Mouse (Mus musculus): ENCODE results near the gene Synpo2l. TPM values are rescaled to one million over a fixed set of nuclear protein-coding genes. Genes with fewer than 3 reads are reported as not detected.
A peak's percentile ranks its signal among the peaks of the same experiment; 100 is the strongest.

Gene Synpo2l
- polyA plus RNA-seq, 1 experiment from 2014 or later: 0.32 TPM

DNA sequence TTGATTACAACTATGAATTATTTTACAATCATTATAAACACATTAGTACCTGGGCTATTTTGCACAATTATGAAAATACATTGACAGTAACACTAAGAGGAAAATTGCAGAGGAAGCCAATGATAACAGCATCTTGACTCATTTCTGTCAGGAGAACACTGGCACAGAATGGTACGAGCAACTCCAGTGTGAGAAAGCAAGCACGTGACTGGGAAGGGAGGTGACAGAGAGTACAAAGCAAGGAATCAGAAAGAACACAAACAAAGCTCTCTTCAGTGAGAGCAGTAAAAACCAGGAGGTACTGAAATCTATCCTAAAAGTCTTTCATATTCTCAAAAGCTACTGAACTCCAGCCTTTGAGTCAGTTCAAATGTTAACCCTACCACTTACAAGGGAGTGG lies 51.7 kb downstream of the Synpo2l start:
- WGBS: 28% methylated on average over 2 of the region's 2 CpGs
- no peaks in the 10 kb centered on the region for H3K4me1 ChIP-seq (replicated peaks; ENCODE audit: insufficient read depth, low read length)
- DNase-seq (ENCODE audit: low spot score) (peak; percentile 19), ATAC-seq (replicated peaks; ENCODE audit: low FRiP score, low read depth) (no peak)
- no peak overlapping the region for H3K9ac ChIP-seq (ENCODE audit: low read depth, low read length)
- H3K36me3 ChIP-seq (ENCODE audit: insufficient read depth, low read length): no peaks in the 10 kb centered on the region
- H3K27me3 ChIP-seq (ENCODE audit: insufficient read depth, low read length): no peaks in the 10 kb centered on the region
- no peak overlapping the region for H3K4me2 ChIP-seq (ENCODE audit: low read length)
- H3K4me3 ChIP-seq (replicated peaks; ENCODE audit: low read depth, low read length): no peak overlapping the region
- H3K9me3 ChIP-seq (replicated peaks; ENCODE audit: low read length): no peaks in the 10 kb centered on the region
- TF ChIP-seq CTCF (IDR thresholded peaks at IDR 0.05; ENCODE audit: low read depth): no peak
- no peak overlapping the region for H3K27ac ChIP-seq

DNA sequence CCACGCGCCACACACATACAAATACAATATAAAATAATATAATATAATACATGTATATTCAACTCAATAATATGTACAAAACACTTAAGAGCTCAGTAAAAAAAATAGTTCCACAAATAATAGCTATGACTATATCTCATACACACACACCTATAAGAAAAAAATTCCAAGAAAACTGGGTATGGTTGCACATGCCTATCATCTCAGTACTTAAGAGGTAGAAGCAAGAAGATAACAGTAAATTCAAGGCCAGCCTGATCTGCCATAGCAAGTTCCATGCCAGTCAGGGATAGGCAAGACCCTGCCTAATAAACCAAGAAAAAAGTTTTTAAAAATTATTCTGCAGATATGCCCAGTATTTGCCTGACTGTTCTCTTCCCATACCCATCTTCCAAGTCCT lies 53.1 kb downstream of the Synpo2l start:
- DNase-seq (ENCODE audit: low spot score) (no peak), ATAC-seq (replicated peaks; ENCODE audit: low FRiP score, low read depth) (no peak)
- H3K4me2 ChIP-seq (ENCODE audit: low read length): no peak overlapping the region
- no peak overlapping the region for H3K9ac ChIP-seq (ENCODE audit: low read depth, low read length)
- no peaks in the 10 kb centered on the region for H3K27me3 ChIP-seq (ENCODE audit: insufficient read depth, low read length)
- no peak overlapping the region for H3K4me3 ChIP-seq (replicated peaks; ENCODE audit: low read depth, low read length)
- WGBS: 98% methylated on average over 2 of the region's 2 CpGs
- no peaks in the 10 kb centered on the region for H3K9me3 ChIP-seq (replicated peaks; ENCODE audit: low read length)
- no peaks in the 10 kb centered on the region for H3K36me3 ChIP-seq (ENCODE audit: insufficient read depth, low read length)
- no peak overlapping the region for H3K27ac ChIP-seq
- H3K4me1 ChIP-seq (replicated peaks; ENCODE audit: insufficient read depth, low read length): no peaks in the 10 kb centered on the region
- TF ChIP-seq CTCF (IDR thresholded peaks at IDR 0.05; ENCODE audit: low read depth): no peak

DNA sequence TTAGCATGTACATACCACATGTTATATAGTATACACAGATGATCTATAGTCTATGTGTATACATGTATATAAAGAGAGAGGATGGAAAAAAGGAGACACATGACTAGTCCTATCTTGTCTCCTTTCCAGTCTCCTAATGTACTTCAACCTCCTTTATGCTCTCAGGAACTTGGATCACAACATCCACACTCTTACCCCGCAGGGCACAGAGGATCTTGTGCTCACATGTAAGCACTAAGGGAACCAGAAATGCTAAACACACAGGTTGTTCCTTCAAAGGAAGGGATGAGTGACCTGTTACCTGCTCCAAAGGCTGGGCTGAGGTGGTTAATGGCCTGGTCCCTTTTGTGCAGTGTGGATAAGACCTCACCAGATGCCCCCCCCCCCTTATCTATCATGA lies 55.3 kb downstream of the Synpo2l start:
- Histone ChIP-seq H3K9ac (ENCODE audit: low read depth, low read length) (no peak overlapping the region), H3K4me3 (replicated peaks; ENCODE audit: low read depth, low read length) (no peak overlapping the region), H3K4me2 (ENCODE audit: low read length) (no peak overlapping the region), H3K36me3 (ENCODE audit: insufficient read depth, low read length) (no peaks in the 10 kb centered on the region), H3K27me3 (ENCODE audit: insufficient read depth, low read length) (no peaks in the 10 kb centered on the region), H3K27ac (no peak overlapping the region), H3K9me3 (replicated peaks; ENCODE audit: low read length) (no peaks in the 10 kb centered on the region), H3K4me1 (replicated peaks; ENCODE audit: insufficient read depth, low read length) (peaks cover 3% of the 10 kb centered on the region; the same call in 1 of the 2 replicates)
- DNase-seq (ENCODE audit: low spot score) (no peak), ATAC-seq (replicated peaks; ENCODE audit: low FRiP score, low read depth) (no peak)
- 96% methylated on average over 1 of the region's 1 CpGs for WGBS
- no peak for TF ChIP-seq CTCF (IDR thresholded peaks at IDR 0.05; ENCODE audit: low read depth)

DNA sequence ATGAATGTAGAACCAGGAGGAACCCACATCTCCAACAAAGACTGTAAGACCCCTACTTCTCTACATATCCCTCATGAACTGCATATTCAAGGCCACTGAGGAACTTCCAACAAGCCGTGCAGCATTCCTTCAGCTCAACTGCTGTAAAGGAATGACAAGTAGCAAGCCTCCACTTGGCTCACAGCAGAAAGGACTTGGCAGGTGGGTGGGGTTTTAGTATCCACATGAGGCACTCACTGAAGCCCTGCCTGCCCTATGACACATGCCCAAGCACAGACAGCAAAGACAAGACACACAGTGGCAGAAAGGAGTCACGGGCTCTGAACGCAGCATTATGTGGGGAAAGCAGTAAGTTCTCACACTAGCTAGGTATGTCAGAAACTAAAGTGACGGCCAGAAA lies 58.0 kb downstream of the Synpo2l start:
- Histone ChIP-seq H3K27ac (peak overlapping the region; percentile 74), H3K27me3 (ENCODE audit: insufficient read depth, low read length) (no peaks in the 10 kb centered on the region), H3K4me3 (replicated peaks; ENCODE audit: low read depth, low read length) (no peak overlapping the region), H3K9ac (ENCODE audit: low read depth, low read length) (no peak overlapping the region), H3K4me1 (replicated peaks; ENCODE audit: insufficient read depth, low read length) (peaks cover 3% of the 10 kb centered on the region; the same call in 1 of the 2 replicates), H3K4me2 (ENCODE audit: low read length) (no peak overlapping the region), H3K36me3 (ENCODE audit: insufficient read depth, low read length) (0 out of 2 replicates have a peak, but pooled peaks cover 3% of the 10 kb centered on the region), H3K9me3 (replicated peaks; ENCODE audit: low read length) (no peaks in the 10 kb centered on the region)
- 56% methylated on average over 4 of the region's 4 CpGs for WGBS
- TF ChIP-seq CTCF (IDR thresholded peaks at IDR 0.05; ENCODE audit: low read depth): no peak
- DNase-seq (ENCODE audit: low spot score): peak; percentile 67
- ATAC-seq (replicated peaks; ENCODE audit: low FRiP score, low read depth): 0 out of 2 replicates have a peak, but pooled peaks have one; percentile 57

DNA sequence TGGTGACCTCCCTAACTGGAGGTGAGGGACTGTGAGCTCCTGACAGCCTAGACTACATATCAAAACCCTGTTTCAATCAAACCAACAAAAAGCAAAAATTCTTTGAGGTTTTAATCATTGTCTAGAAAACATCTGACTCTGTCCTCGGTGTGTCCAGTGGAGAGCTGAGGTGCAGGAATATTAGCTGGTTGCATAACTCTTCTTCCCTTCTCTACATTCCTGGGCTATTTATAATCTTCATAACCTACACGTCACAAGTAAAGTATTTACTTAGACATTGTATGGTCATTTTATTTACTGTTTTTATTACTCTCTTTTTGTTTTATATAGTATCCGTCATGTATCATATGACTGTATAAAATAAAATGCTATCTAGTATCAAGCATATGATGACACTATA lies 58.6 kb downstream of the Synpo2l start:
- no peak overlapping the region for H3K4me2 ChIP-seq (ENCODE audit: low read length)
- TF ChIP-seq CTCF (IDR thresholded peaks at IDR 0.05; ENCODE audit: low read depth): no peak
- H3K27me3 ChIP-seq (ENCODE audit: insufficient read depth, low read length): no peaks in the 10 kb centered on the region
- H3K9ac ChIP-seq (ENCODE audit: low read depth, low read length): no peak overlapping the region
- no peak for ATAC-seq (replicated peaks; ENCODE audit: low FRiP score, low read depth)
- H3K4me3 ChIP-seq (replicated peaks; ENCODE audit: low read depth, low read length): no peak overlapping the region
- peak overlapping the region; percentile 48; the same call in 1 of the 2 replicates for H3K27ac ChIP-seq
- H3K4me1 ChIP-seq (replicated peaks; ENCODE audit: insufficient read depth, low read length): peaks cover 3% of the 10 kb centered on the region; the same call in 1 of the 2 replicates
- WGBS: 57% methylated on average over 3 of the region's 3 CpGs
- peak; percentile 22 for DNase-seq (ENCODE audit: low spot score)
- 0 out of 2 replicates have a peak, but pooled peaks cover 3% of the 10 kb centered on the region for H3K36me3 ChIP-seq (ENCODE audit: insufficient read depth, low read length)
- H3K9me3 ChIP-seq (replicated peaks; ENCODE audit: low read length): no peaks in the 10 kb centered on the region

Small RNA genes within 50 kb of the gene (microRNA-seq; reads per million reads assigned to microRNA genes)
- 1.0 reads per million for gene Mir6946

Other genes starting within 250 kb of the Synpo2l start
- gene Cfap70, start 216.1 kb downstream of the Synpo2l start, polyA plus RNA-seq (2015; fragmentation: Nextera tagmentation; extraction: Ambion mirVana): 1.3 and 1.7 TPM in 2 replicates
- 43.7 and 45.9 TPM in 2 replicates for gene Anxa7, start 188.2 kb downstream of the Synpo2l start, polyA plus RNA-seq (2015; fragmentation: Nextera tagmentation; extraction: Ambion mirVana)
- gene Mss51, start 171.5 kb downstream of the Synpo2l start, polyA plus RNA-seq (2015; fragmentation: Nextera tagmentation; extraction: Ambion mirVana): 0.28 and 0.38 TPM in 2 replicates
- 36.4 and 37.2 TPM in 2 replicates for gene Ppp3cb, start 121.8 kb downstream of the Synpo2l start, polyA plus RNA-seq (2015; fragmentation: Nextera tagmentation; extraction: Ambion mirVana)
- gene Usp54, start 27.3 kb downstream of the Synpo2l start, polyA plus RNA-seq (2015; fragmentation: Nextera tagmentation; extraction: Ambion mirVana): 4.8 and 5.6 TPM in 2 replicates
- gene Myoz1, start 11.8 kb downstream of the Synpo2l start, polyA plus RNA-seq (2015; fragmentation: Nextera tagmentation; extraction: Ambion mirVana): 1.8 and 2.5 TPM in 2 replicates
- gene Sec24c, start 6.0 kb upstream of the Synpo2l start, polyA plus RNA-seq (2015; fragmentation: Nextera tagmentation; extraction: Ambion mirVana): 57.3 and 62.8 TPM in 2 replicates
- gene Fut11, start 26.6 kb upstream of the Synpo2l start, polyA plus RNA-seq (2015; fragmentation: Nextera tagmentation; extraction: Ambion mirVana): 21.6 and 22.4 TPM in 2 replicates
- gene Chchd1, start 34.7 kb upstream of the Synpo2l start, polyA plus RNA-seq (2015; fragmentation: Nextera tagmentation; extraction: Ambion mirVana): 195 and 223 TPM in 2 replicates
- gene Zswim8, start 39.2 kb upstream of the Synpo2l start, polyA plus RNA-seq (2015; fragmentation: Nextera tagmentation; extraction: Ambion mirVana): 20.2 and 20.6 TPM in 2 replicates
- gene Ndst2, start 66.2 kb upstream of the Synpo2l start, polyA plus RNA-seq (2015; fragmentation: Nextera tagmentation; extraction: Ambion mirVana): 18.2 and 19.3 TPM in 2 replicates
- 36.5 and 45.5 TPM in 2 replicates for gene Camk2g, start 125.7 kb upstream of the Synpo2l start, polyA plus RNA-seq (2015; fragmentation: Nextera tagmentation; extraction: Ambion mirVana)
- 70.2 and 74.7 TPM in 2 replicates for gene Plau, start 168.3 kb upstream of the Synpo2l start, polyA plus RNA-seq (2015; fragmentation: Nextera tagmentation; extraction: Ambion mirVana)